Mouse (Mus musculus) thymus, adult 2 months (tissue): ENCODE data around the gene Cd300ld5. TPM values are rescaled to one million over a fixed set of nuclear protein-coding genes. Genes with fewer than 3 reads are reported as not detected.
A peak's percentile ranks its signal among the peaks of the same experiment; 100 is the strongest.

Source experiments
- DNase-seq: peaks from one replicate; pipeline ENCODE4 v3.0.0; 2021
- H3K27ac ChIP-seq: fragments of 200-500 bp; 2 replicates; pipeline ENCODE4 v1.5.1; 2012; ENCODE audit warnings: low read length, control low read depth; ENCODE audit not compliant: control insufficient read depth, insufficient read depth
- H3K27me3 ChIP-seq: fragments of 200-500 bp; 2 replicates; pipeline ENCODE4 v1.6.1; 2012; ENCODE audit warnings: mild to moderate bottlenecking, low read length, moderate library complexity, mixed read lengths; ENCODE audit not compliant: control insufficient read depth, insufficient read depth
- H3K36me3 ChIP-seq: fragments of 200-500 bp; 2 replicates; pipeline ENCODE4 v1.6.1; 2012; ENCODE audit warnings: mild to moderate bottlenecking, low read length, moderate library complexity; ENCODE audit not compliant: control insufficient read depth, insufficient read depth
- H3K4me1 ChIP-seq: fragments of 200-500 bp; replicated peaks from 2 replicates; pipeline ENCODE4 v1.6.1; 2012; ENCODE audit warnings: low read length; ENCODE audit not compliant: control insufficient read depth, insufficient read depth
- H3K4me3 ChIP-seq: fragments of 200-500 bp; 2 replicates; pipeline ENCODE4 v1.5.1; 2012; ENCODE audit warnings: mild to moderate bottlenecking, low read length, control low read depth, moderate library complexity; ENCODE audit not compliant: control insufficient read depth, insufficient read depth
- CTCF ChIP-seq: fragments of 200-500 bp; IDR thresholded peaks from 2 replicates; pipeline ENCODE4 v1.5.1; 2012; ENCODE audit warnings: mild to moderate bottlenecking, control low read depth, low read length, moderate library complexity, borderline replicate concordance; ENCODE audit not compliant: control insufficient read depth, poor library complexity, insufficient read depth; ENCODE audit errors: extremely low read depth
- POLR2A ChIP-seq: fragments of 200-500 bp; IDR thresholded peaks from 2 replicates; pipeline ENCODE4 v1.6.1; 2012; ENCODE audit warnings: mild to moderate bottlenecking, low read length, control low read depth, moderate library complexity; ENCODE audit not compliant: control insufficient read depth, poor library complexity, insufficient read depth; ENCODE audit errors: extremely low read depth
- WGBS: fragments of 180-500 bp; shearing (Covaris S2); methylation state at CpG from one replicate; pipeline ENCODE4 v1.1.7; 2018; 5-methylcytosine and 5-hydroxymethylcytosine counted together
- polyA plus RNA-seq: library from polyadenylated mRNA; depleted of rRNA; stranded (reverse); fragments of >200 nt; gene quantifications from 2 replicates; pipeline ENCODE4 v1.2.3, GENCODE M21; 2012

Cd300ld5 gene
- polyA plus RNA-seq, 1 experiment = 6.0 TPM

- Histone ChIP-seq H3K4me3 (no peak overlapping the region), H3K27me3 (no peaks in the 10 kb centered on the region), H3K36me3 (no peaks in the 10 kb centered on the region), H3K4me1 (no peaks in the 10 kb centered on the region), H3K27ac (no peak overlapping the region)
- no peak for DNase-seq
- WGBS = 70% methylated on average over 3 of the region's 3 CpGs
- TF ChIP-seq CTCF = no peak
- no peak for TF ChIP-seq POLR2A
Measured at GRCm38 (mm10) chr11:115081373-115081772, 43.8 kb upstream of the Cd300ld5 start.

GRCm38 (mm10) chr11:115080886-115081285, 43.3 kb upstream of the Cd300ld5 start:
- DNase-seq = peak; percentile 32
- Histone ChIP-seq H3K27me3 (no peaks in the 10 kb centered on the region), H3K27ac (no peak overlapping the region), H3K4me1 (no peaks in the 10 kb centered on the region), H3K36me3 (no peaks in the 10 kb centered on the region), H3K4me3 (no peak overlapping the region)
- 0 out of 2 replicates have a peak, but pooled peaks have one; percentile 52 for TF ChIP-seq CTCF
- no peak for TF ChIP-seq POLR2A
- WGBS = 26% methylated on average over 13 of the region's 13 CpGs

GRCm38 (mm10) chr11:115078680-115079079, 41.1 kb upstream of the Cd300ld5 start:
- Histone ChIP-seq H3K36me3 (no peaks in the 10 kb centered on the region), H3K27me3 (no peaks in the 10 kb centered on the region), H3K27ac (no peak overlapping the region), H3K4me3 (no peak overlapping the region), H3K4me1 (no peaks in the 10 kb centered on the region)
- 92% methylated on average over 5 of the region's 5 CpGs for WGBS
- TF ChIP-seq CTCF (no peak), POLR2A (no peak)
- DNase-seq = no peak

DNA sequence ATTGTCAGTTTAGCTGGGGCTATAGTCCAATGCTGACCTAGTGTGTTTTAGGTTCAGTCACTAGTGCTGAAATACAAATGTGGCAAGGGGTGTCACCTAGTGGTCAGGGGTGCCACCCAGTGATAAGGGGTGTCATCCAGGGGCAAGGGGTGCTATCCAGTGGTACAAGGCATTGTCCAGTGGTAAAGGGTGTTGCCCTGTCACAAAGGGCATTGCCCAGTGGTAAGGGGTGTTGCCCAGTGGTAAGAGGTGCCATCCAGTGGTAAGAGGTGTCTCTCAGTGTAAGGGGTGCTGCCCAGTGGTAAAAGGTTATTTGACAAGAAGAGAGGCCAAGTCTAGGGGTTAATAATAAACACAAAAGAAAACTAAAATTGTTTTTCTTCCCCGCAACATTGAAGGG, 39.9 kb upstream of the Cd300ld5 start:
- DNase-seq = no peak
- Histone ChIP-seq H3K4me3 (no peak overlapping the region), H3K27me3 (no peaks in the 10 kb centered on the region), H3K4me1 (no peaks in the 10 kb centered on the region), H3K36me3 (no peaks in the 10 kb centered on the region), H3K27ac (no peak overlapping the region)
- TF ChIP-seq POLR2A (no peak), CTCF (no peak)
- WGBS = 100% methylated on average over 1 of the region's 1 CpGs

- TF ChIP-seq CTCF = no peak
- no peak for TF ChIP-seq POLR2A
- Histone ChIP-seq H3K4me3 (no peak overlapping the region), H3K4me1 (no peaks in the 10 kb centered on the region), H3K27ac (no peak overlapping the region), H3K27me3 (no peaks in the 10 kb centered on the region), H3K36me3 (no peaks in the 10 kb centered on the region)
- DNase-seq = no peak
- 90% methylated on average over 5 of the region's 5 CpGs for WGBS
Measured at GRCm38 (mm10) chr11:115075859-115076258, 38.3 kb upstream of the Cd300ld5 start.

DNA sequence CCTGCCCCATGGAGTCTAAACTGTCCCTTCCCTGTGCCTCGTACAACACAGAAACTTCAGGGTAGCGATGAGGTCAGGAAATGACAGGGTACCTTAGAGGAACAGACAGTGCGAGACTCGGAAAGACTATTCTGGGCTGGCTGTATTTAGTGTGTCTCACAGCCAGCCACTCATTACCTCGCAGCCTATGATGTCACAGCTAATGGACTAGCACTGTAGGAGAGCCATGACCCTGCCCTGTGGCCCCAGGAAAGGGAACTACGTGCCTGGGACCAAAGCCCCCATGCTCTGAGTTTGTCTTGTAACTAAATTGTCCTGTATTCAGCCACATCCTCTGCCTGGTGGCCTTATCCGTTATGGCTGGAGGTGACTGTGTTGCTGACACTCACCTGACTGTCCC, 37.8 kb upstream of the Cd300ld5 start:
- no peak for TF ChIP-seq CTCF
- no peak for TF ChIP-seq POLR2A
- no peak overlapping the region for H3K27ac ChIP-seq
- 64% methylated on average over 7 of the region's 7 CpGs for WGBS
- H3K4me1 ChIP-seq = no peaks in the 10 kb centered on the region
- no peaks in the 10 kb centered on the region for H3K36me3 ChIP-seq
- no peaks in the 10 kb centered on the region for H3K27me3 ChIP-seq
- no peak for DNase-seq
- H3K4me3 ChIP-seq = no peak overlapping the region

- 86% methylated on average over 5 of the region's 5 CpGs for WGBS
Measured at GRCm38 (mm10) chr11:115073002-115073401, 35.4 kb upstream of the Cd300ld5 start.

More at GRCm38 (mm10) chr11:115073002-115073401, 35.4 kb upstream of the Cd300ld5 start:
- no peak overlapping the region for H3K27ac ChIP-seq
- TF ChIP-seq CTCF = no peak
- TF ChIP-seq POLR2A = no peak
- no peak for DNase-seq
- H3K4me3 ChIP-seq = no peak overlapping the region
- no peaks in the 10 kb centered on the region for H3K4me1 ChIP-seq
- H3K27me3 ChIP-seq = no peaks in the 10 kb centered on the region
- H3K36me3 ChIP-seq = no peaks in the 10 kb centered on the region
